Mouse (Mus musculus) hindbrain, postnatal 0 days (tissue): ENCODE results near the gene Vps35. TPM values are rescaled to one million over a fixed set of nuclear protein-coding genes. Genes with fewer than 3 reads are reported as not detected.
A peak's percentile ranks its signal among the peaks of the same experiment; 100 is the strongest.

Source experiments
- ATAC-seq: fragments of 200-750 bp; cut with Nextera tagmentation; 2 replicates; pipeline ENCODE4 v1.8.0; 2017; ENCODE audit warnings: mild to moderate bottlenecking, moderate TSS enrichment, moderate library complexity
- DNase-seq: peaks from one replicate; pipeline ENCODE4 v3.0.0-alpha.2; 2015; ENCODE audit warnings: low spot score
- H3K27ac ChIP-seq: fragments of 300-500 bp; sonication (generic); 2 replicates; pipeline ENCODE4 v1.5.1; 2014; ENCODE audit warnings: mild to moderate bottlenecking
- H3K27me3 ChIP-seq: fragments of 300-500 bp; sonication (generic); 2 replicates; pipeline ENCODE4 v1.6.1; 2014; ENCODE audit warnings: low read length, mixed read lengths; ENCODE audit not compliant: insufficient read depth
- H3K36me3 ChIP-seq: fragments of 300-500 bp; sonication (generic); 2 replicates; pipeline ENCODE4 v1.6.1; 2014; ENCODE audit warnings: low read length, mixed read lengths; ENCODE audit not compliant: insufficient read depth
- H3K4me1 ChIP-seq: fragments of 300-500 bp; sonication (generic); 2 replicates; pipeline ENCODE4 v1.6.1; 2014; ENCODE audit warnings: antibody characterized with exemption, low read length, mixed read lengths; ENCODE audit not compliant: insufficient read depth
- H3K4me2 ChIP-seq: fragments of 300-500 bp; sonication (generic); 2 replicates; pipeline ENCODE4 v1.6.1; 2014; ENCODE audit warnings: low read depth, mild to moderate bottlenecking, low read length, moderate library complexity, mixed read lengths
- H3K4me3 ChIP-seq: fragments of 300-500 bp; sonication (generic); 2 replicates; pipeline ENCODE4 v1.5.1; 2014; ENCODE audit warnings: low read length
- H3K9ac ChIP-seq: fragments of 300-500 bp; sonication (generic); replicated peaks from 2 replicates; pipeline ENCODE4 v1.6.1; 2014; ENCODE audit warnings: mild to moderate bottlenecking, low read length, moderate library complexity, mixed read lengths
- H3K9me3 ChIP-seq: fragments of 300-500 bp; sonication (generic); 2 replicates; pipeline ENCODE4 v1.6.1; 2016; ENCODE audit warnings: low read length, mixed read lengths
- CTCF ChIP-seq: IDR thresholded peaks from 2 replicates; pipeline ENCODE4 v1.5.1; 2016; ENCODE audit warnings: antibody characterized with exemption, control low read depth, low read depth
- WGBS: fragments of 180-500 bp; shearing (Covaris S2); extraction: QIAGEN DNeasy Blood & Tissue Kit; methylation state at CpG from one replicate; pipeline ENCODE4 v1.1.7; 2014; 5-methylcytosine and 5-hydroxymethylcytosine counted together
- polyA plus RNA-seq: library from polyadenylated mRNA; unstranded; fragments of >200 nt; fragmentation: Nextera tagmentation; extraction: Ambion mirVana; gene quantifications from 2 replicates; pipeline ENCODE4 v1.2.1, GENCODE M21; 2015
- total RNA-seq: library from RNA; depleted of rRNA; stranded (reverse); fragments of >200 nt; gene quantifications from 2 replicates; pipeline ENCODE4 v1.2.3, GENCODE M21; 2014

Vps35 gene
- total and polyA plus RNA-seq, 2 experiments from 2014 or later, result 114 to 151 TPM

GRCm38 (mm10) chr8:85327036-85327435 is 27.4 kb upstream of the Vps35 start:
- DNase-seq, result no peak
- 82% methylated on average over 9 of the region's 9 CpGs for WGBS
- TF ChIP-seq CTCF, result no peak

GRCm38 (mm10) chr8:85323084-85323483 is 23.5 kb upstream of the Vps35 start:
- no peak for TF ChIP-seq CTCF
- Histone ChIP-seq H3K27me3 (no peaks in the 10 kb centered on the region), H3K36me3 (no peaks in the 10 kb centered on the region), H3K4me1 (no peaks in the 10 kb centered on the region), H3K4me2 (no peak overlapping the region), H3K27ac (no peak overlapping the region), H3K9ac (no peak overlapping the region), H3K9me3 (no peaks in the 10 kb centered on the region), H3K4me3 (no peak overlapping the region)
- WGBS, result 74% methylated on average over 3 of the region's 3 CpGs
- DNase-seq, result no peak
- ATAC-seq, result no peak

More at GRCm38 (mm10) chr8:85327036-85327435, 27.4 kb upstream of the Vps35 start:
- Histone ChIP-seq H3K9me3 (no peaks in the 10 kb centered on the region), H3K36me3 (no peaks in the 10 kb centered on the region), H3K4me1 (no peaks in the 10 kb centered on the region), H3K4me2 (no peak overlapping the region), H3K4me3 (no peak overlapping the region), H3K27ac (no peak overlapping the region), H3K9ac (no peak overlapping the region), H3K27me3 (no peaks in the 10 kb centered on the region)
- ATAC-seq, result no peak

DNA sequence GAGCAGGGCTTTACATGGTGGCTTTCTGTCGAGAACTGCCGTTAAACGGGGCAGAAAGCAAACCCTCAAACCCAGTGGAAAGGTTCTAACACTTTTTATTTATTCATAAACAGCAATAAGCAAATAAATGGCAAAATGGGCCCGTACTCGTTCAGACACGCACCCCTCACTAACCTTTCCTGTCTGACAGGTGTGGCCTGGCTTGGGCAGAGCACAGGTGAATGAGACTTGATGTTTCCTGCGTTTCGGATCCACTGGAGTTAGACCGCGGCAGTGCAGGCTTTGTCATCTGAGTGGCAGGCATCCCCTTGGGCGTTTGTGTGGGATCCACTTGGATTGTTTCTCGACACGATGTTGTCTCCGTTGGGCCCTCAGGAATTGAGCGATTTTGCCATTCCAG is 22.4 kb upstream of the Vps35 start:
- DNase-seq (no peak), ATAC-seq (no peak)
- no peak overlapping the region for H3K27ac ChIP-seq
- H3K36me3 ChIP-seq, result no peaks in the 10 kb centered on the region
- no peak overlapping the region for H3K4me3 ChIP-seq
- no peak overlapping the region for H3K4me2 ChIP-seq
- no peaks in the 10 kb centered on the region for H3K4me1 ChIP-seq
- H3K27me3 ChIP-seq, result no peaks in the 10 kb centered on the region
- TF ChIP-seq CTCF, result no peak
- no peaks in the 10 kb centered on the region for H3K9me3 ChIP-seq
- 90% methylated on average over 15 of the region's 15 CpGs for WGBS
- H3K9ac ChIP-seq, result no peak overlapping the region

- H3K4me3 ChIP-seq, result no peak overlapping the region
- ATAC-seq (no peak), DNase-seq (no peak)
- no peaks in the 10 kb centered on the region for H3K9me3 ChIP-seq
- WGBS, result 91% methylated on average over 4 of the region's 4 CpGs
- TF ChIP-seq CTCF, result no peak
- H3K36me3 ChIP-seq, result no peaks in the 10 kb centered on the region
- H3K9ac ChIP-seq, result no peak overlapping the region
- no peaks in the 10 kb centered on the region for H3K27me3 ChIP-seq
- no peaks in the 10 kb centered on the region for H3K4me1 ChIP-seq
- no peak overlapping the region for H3K4me2 ChIP-seq
- no peak overlapping the region for H3K27ac ChIP-seq
These were observed 18.9 kb upstream of the Vps35 start for GRCm38 (mm10) chr8:85318534-85318933.

DNA sequence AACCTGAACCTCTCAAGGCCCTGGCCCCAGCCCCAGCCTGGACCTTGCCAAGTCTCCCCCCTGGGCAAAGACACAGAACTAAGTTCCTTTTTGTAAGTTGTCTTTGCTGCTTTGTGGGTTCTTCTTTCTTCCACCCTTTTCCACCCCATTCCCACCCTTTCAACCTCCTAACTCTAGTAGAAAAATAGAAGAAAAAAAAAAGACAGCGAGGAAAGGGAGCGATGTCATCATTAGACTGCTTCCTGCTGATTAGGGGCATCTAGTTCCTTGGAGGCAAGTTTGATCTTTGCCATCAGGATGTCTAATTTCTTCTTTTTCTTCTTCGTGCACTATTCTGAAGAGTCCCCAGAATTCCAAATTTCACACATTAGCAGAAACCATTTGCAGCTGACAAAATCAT is 13.4 kb upstream of the Vps35 start:
- Histone ChIP-seq H3K4me2 (no peak overlapping the region), H3K27me3 (no peaks in the 10 kb centered on the region), H3K4me1 (no peaks in the 10 kb centered on the region), H3K9me3 (no peaks in the 10 kb centered on the region), H3K27ac (no peak overlapping the region), H3K9ac (no peak overlapping the region), H3K4me3 (no peak overlapping the region), H3K36me3 (peaks cover 10% of the 10 kb centered on the region; the same call in 1 of the 2 replicates)
- WGBS, result 88% methylated on average over 3 of the region's 3 CpGs
- ATAC-seq, result no peak
- DNase-seq, result no peak
- TF ChIP-seq CTCF, result no peak

GRCm38 (mm10) chr8:85311743-85312142 is 12.1 kb upstream of the Vps35 start:
- H3K36me3 ChIP-seq, result peaks cover 16% of the 10 kb centered on the region; the same call in 1 of the 2 replicates
- no peak overlapping the region for H3K9ac ChIP-seq
- H3K4me1 ChIP-seq, result no peaks in the 10 kb centered on the region
- ATAC-seq (no peak), DNase-seq (peak; percentile 54)
- no peak overlapping the region for H3K4me3 ChIP-seq
- H3K9me3 ChIP-seq, result no peaks in the 10 kb centered on the region
- no peak overlapping the region for H3K4me2 ChIP-seq
- H3K27ac ChIP-seq, result no peak overlapping the region
- H3K27me3 ChIP-seq, result no peaks in the 10 kb centered on the region
- TF ChIP-seq CTCF, result peak; percentile 70

GRCm38 (mm10) chr8:85308564-85308963 is 9.0 kb upstream of the Vps35 start:
- H3K27me3 ChIP-seq, result no peaks in the 10 kb centered on the region
- H3K4me3 ChIP-seq, result no peak overlapping the region
- H3K27ac ChIP-seq, result no peak overlapping the region
- DNase-seq (no peak), ATAC-seq (no peak)
- no peak overlapping the region for H3K9ac ChIP-seq
- H3K4me1 ChIP-seq, result no peaks in the 10 kb centered on the region
- H3K36me3 ChIP-seq, result peaks cover 32% of the 10 kb centered on the region
- no peaks in the 10 kb centered on the region for H3K9me3 ChIP-seq
- no peak overlapping the region for H3K4me2 ChIP-seq
- WGBS, result 95% methylated on average over 2 of the region's 2 CpGs
- TF ChIP-seq CTCF, result no peak
